Mouse (Mus musculus): Measurements from ENCODE around the gene Pgbd1.

GRCm38 (mm10) chr13:21401166-21401565, 39.7 kb downstream of the Pgbd1 start:
- TF ChIP-seq CTCF (IDR thresholded peaks at IDR 0.05; ENCODE audit: low read depth, low read length) (no peak), GATA2 (IDR thresholded peaks at IDR 0.05; ENCODE audit: borderline replicate concordance, low read depth, low read length) (no peak), TAL1 (conservative IDR thresholded peaks at IDR 0.05; ENCODE audit: low read depth, low read length) (no peak)

All from G1E (cell line).